Mouse (Mus musculus) MEL (cell line): ENCODE measurements around the gene Itpr1. TPM values are rescaled to one million over a fixed set of nuclear protein-coding genes. Genes with fewer than 3 reads are reported as not detected.
A peak's percentile ranks its signal among the peaks of the same experiment; 100 is the strongest.

Source experiments
- DNase-seq: peaks from one replicate; pipeline ENCODE4 v3.0.0; 2011; ENCODE audit warnings: low read depth, low spot score
- H3K27ac ChIP-seq: 2 replicates; pipeline ENCODE4 v1.5.1; 2012; ENCODE audit warnings: low read depth, mild to moderate bottlenecking, control low read depth, low read length, moderate library complexity; ENCODE audit not compliant: control insufficient read depth
- H3K27me3 ChIP-seq, 2 experiments: fragments of 150-350 bp in 1 of 2; sonication (generic) in 1 of 2; 2 replicates each; pipeline ENCODE4 v1.6.1; 2012; ENCODE audit warnings: low read length in 2 of 2, mild to moderate bottlenecking in 2 of 2, improper control_type of control experiment in 1 of 2, moderate library complexity in 1 of 2; ENCODE audit not compliant: insufficient read depth in 2 of 2, control insufficient read depth in 1 of 2
- H3K36me3 ChIP-seq, 2 experiments: 2 replicates each; pipeline ENCODE4 v1.6.1; 2012 to 2014; ENCODE audit warnings: low read length in 2 of 2, improper control_type of control experiment in 1 of 2, inconsistent platforms in 1 of 2, mild to moderate bottlenecking in 1 of 2; ENCODE audit not compliant: insufficient read depth in 2 of 2, control insufficient read depth in 1 of 2
- H3K4me1 ChIP-seq, 2 experiments: fragments of 150-350 bp in 1 of 2; sonication (generic) in 1 of 2; 2 replicates each; pipeline ENCODE4 v1.6.1; 2012; ENCODE audit warnings: low read length in 2 of 2, improper control_type of control experiment in 1 of 2, mild to moderate bottlenecking in 1 of 2; ENCODE audit not compliant: insufficient read depth in 2 of 2, control insufficient read depth in 1 of 2
- H3K4me3 ChIP-seq, 2 experiments: fragments of 150-350 bp in 1 of 2; sonication (generic) in 1 of 2; 2 replicates each; pipeline ENCODE4 v1.5.1; 2012; ENCODE audit warnings: low read depth in 2 of 2, low read length in 2 of 2, mild to moderate bottlenecking in 2 of 2, moderate library complexity in 2 of 2, control low read depth in 1 of 2, improper control_type of control experiment in 1 of 2; ENCODE audit not compliant: control insufficient read depth in 1 of 2, insufficient read depth in 1 of 2
- H3K79me2 ChIP-seq: 2 replicates; pipeline ENCODE4 v1.6.1; 2012; ENCODE audit warnings: mild to moderate bottlenecking, low read length, moderate library complexity; ENCODE audit not compliant: control insufficient read depth, poor library complexity, insufficient read depth
- H3K9ac ChIP-seq: 2 replicates; pipeline ENCODE4 v1.6.1; 2012; ENCODE audit warnings: low read depth, mild to moderate bottlenecking, control low read depth, low read length, moderate library complexity; ENCODE audit not compliant: control insufficient read depth, poor library complexity, severe bottlenecking
- H3K9me3 ChIP-seq: fragments of 150-350 bp; sonication (generic); replicated peaks from 2 replicates; pipeline ENCODE4 v1.6.1; 2012; ENCODE audit warnings: mild to moderate bottlenecking, low read length, improper control_type of control experiment, moderate library complexity; ENCODE audit not compliant: insufficient read depth
- BHLHE40 ChIP-seq: IDR thresholded peaks from 2 replicates; pipeline ENCODE4 v1.6.1; 2012; ENCODE audit warnings: low read depth, mild to moderate bottlenecking, inconsistent platforms, low read length, improper control_type of control experiment, borderline replicate concordance
- CHD1 ChIP-seq: IDR thresholded peaks from 2 replicates; pipeline ENCODE4 v1.6.1; 2012; ENCODE audit warnings: low read depth, mild to moderate bottlenecking, inconsistent platforms, low read length, improper control_type of control experiment
- CHD2 ChIP-seq: IDR thresholded peaks from 2 replicates; pipeline ENCODE4 v1.6.1; 2011; ENCODE audit warnings: low read length, improper control_type of control experiment
- CTCF ChIP-seq, 3 experiments: IDR thresholded peaks in 2 of 3; conservative IDR thresholded peaks in 1 of 3; 2 replicates each; pipeline ENCODE4 v1.5.1; 2011 to 2012; ENCODE audit warnings: low read length in 3 of 3, low read depth in 2 of 3, mild to moderate bottlenecking in 2 of 3, improper control_type of control experiment in 1 of 3, inconsistent platforms in 1 of 3, mixed read lengths in 1 of 3, moderate library complexity in 1 of 3; ENCODE audit not compliant: control insufficient read depth in 1 of 3, insufficient read depth in 1 of 3, poor library complexity in 1 of 3, severe bottlenecking in 1 of 3
- E2F4 ChIP-seq: IDR thresholded peaks from 2 replicates; pipeline ENCODE4 v1.6.1; 2011; ENCODE audit warnings: low read depth, low read length, improper control_type of control experiment, borderline replicate concordance
- EP300 ChIP-seq, 2 experiments: IDR thresholded peaks; 2 replicates each; pipeline ENCODE4 v1.6.1; 2011; ENCODE audit warnings: improper control_type of control experiment in 2 of 2, low read length in 2 of 2, low read depth in 1 of 2, mild to moderate bottlenecking in 1 of 2
- ETS1 ChIP-seq: IDR thresholded peaks from 2 replicates; pipeline ENCODE4 v1.6.1; 2012; ENCODE audit warnings: low read depth, mild to moderate bottlenecking, inconsistent platforms, low read length, improper control_type of control experiment, moderate library complexity
- GABPA ChIP-seq: IDR thresholded peaks from 2 replicates; pipeline ENCODE4 v1.6.1; 2012; ENCODE audit warnings: low read depth, mild to moderate bottlenecking, inconsistent platforms, low read length, improper control_type of control experiment, moderate library complexity
- GATA1 ChIP-seq: IDR thresholded peaks from 2 replicates; pipeline ENCODE4 v1.6.1; 2011; ENCODE audit warnings: low read depth, low read length, improper control_type of control experiment
- HCFC1 ChIP-seq: IDR thresholded peaks from 2 replicates; pipeline ENCODE4 v1.6.1; 2012; ENCODE audit warnings: low read depth, mild to moderate bottlenecking, inconsistent platforms, low read length, improper control_type of control experiment, moderate library complexity
- JUND ChIP-seq: IDR thresholded peaks from 2 replicates; pipeline ENCODE4 v1.6.1; 2011; ENCODE audit warnings: low read depth, mild to moderate bottlenecking, improper control_type of control experiment, low read length
- KAT2A ChIP-seq: conservative IDR thresholded peaks from 2 replicates; pipeline ENCODE4 v1.6.1; 2012; ENCODE audit warnings: low read depth, low read length, improper control_type of control experiment, inconsistent platforms
- MAFK ChIP-seq: IDR thresholded peaks from 2 replicates; pipeline ENCODE4 v1.6.1; 2011; ENCODE audit warnings: low read depth, mild to moderate bottlenecking, low read length, improper control_type of control experiment, borderline replicate concordance
- MAX ChIP-seq: IDR thresholded peaks from 2 replicates; pipeline ENCODE4 v1.6.1; 2011; ENCODE audit warnings: low read length, improper control_type of control experiment
- MAZ ChIP-seq: IDR thresholded peaks from 2 replicates; pipeline ENCODE4 v1.6.1; 2012; ENCODE audit warnings: low read depth, mild to moderate bottlenecking, inconsistent platforms, low read length, improper control_type of control experiment
- MEF2A ChIP-seq: IDR thresholded peaks from 2 replicates; pipeline ENCODE4 v1.6.1; 2014; ENCODE audit warnings: low read depth, mild to moderate bottlenecking, inconsistent platforms, low read length, improper control_type of control experiment; ENCODE audit not compliant: poor library complexity, insufficient replicate concordance, severe bottlenecking; ENCODE audit errors: extremely low read depth
- MXI1 ChIP-seq: IDR thresholded peaks from 2 replicates; pipeline ENCODE4 v1.6.1; 2011; ENCODE audit warnings: mild to moderate bottlenecking, low read depth, low read length, improper control_type of control experiment
- MYB ChIP-seq: IDR thresholded peaks from 2 replicates; pipeline ENCODE4 v1.6.1; 2011; ENCODE audit warnings: mild to moderate bottlenecking, low read depth, low read length, improper control_type of control experiment
- MYC ChIP-seq: IDR thresholded peaks from 2 replicates; pipeline ENCODE4 v1.6.1; 2011; ENCODE audit warnings: low read depth, mild to moderate bottlenecking, low read length, improper control_type of control experiment, moderate library complexity
- NELFE ChIP-seq: IDR thresholded peaks from 2 replicates; pipeline ENCODE4 v1.6.1; 2011; ENCODE audit warnings: low read depth, low read length, improper control_type of control experiment
- NRF1 ChIP-seq: IDR thresholded peaks from 2 replicates; pipeline ENCODE4 v1.6.1; 2014; ENCODE audit warnings: low read depth, mild to moderate bottlenecking, inconsistent platforms, low read length, improper control_type of control experiment, moderate library complexity; ENCODE audit not compliant: poor library complexity, insufficient read depth, severe bottlenecking
- POLR2A ChIP-seq, 2 experiments: IDR thresholded peaks; 2 replicates each; pipeline ENCODE4 v1.6.1; 2011 to 2012; ENCODE audit warnings: low read length in 2 of 2, mild to moderate bottlenecking in 2 of 2, control low read depth in 1 of 2, improper control_type of control experiment in 1 of 2, low read depth in 1 of 2, moderate library complexity in 1 of 2; ENCODE audit not compliant: control insufficient read depth in 1 of 2, insufficient read depth in 1 of 2, poor library complexity in 1 of 2
- POLR2AphosphoS2 ChIP-seq: IDR thresholded peaks from 2 replicates; pipeline ENCODE4 v1.6.1; 2011; ENCODE audit warnings: low read length, improper control_type of control experiment
- POLR2AphosphoS5 ChIP-seq: IDR thresholded peaks from 2 replicates; pipeline ENCODE4 v1.6.1; 2012; ENCODE audit warnings: low read depth, borderline replicate concordance, mild to moderate bottlenecking, inconsistent platforms, low read length, moderate library complexity, mixed read lengths
- RAD21 ChIP-seq: IDR thresholded peaks from 2 replicates; pipeline ENCODE4 v1.6.1; 2011; ENCODE audit warnings: mild to moderate bottlenecking, low read depth, low read length, improper control_type of control experiment
- RCOR1 ChIP-seq: IDR thresholded peaks from 2 replicates; pipeline ENCODE4 v1.6.1; 2012; ENCODE audit warnings: low read depth, mild to moderate bottlenecking, inconsistent platforms, low read length, improper control_type of control experiment
- SIN3A ChIP-seq: IDR thresholded peaks from 2 replicates; pipeline ENCODE4 v1.6.1; 2012; ENCODE audit warnings: low read length, improper control_type of control experiment, inconsistent platforms
- SMC3 ChIP-seq: IDR thresholded peaks from 2 replicates; pipeline ENCODE4 v1.6.1; 2011; ENCODE audit warnings: low read depth, low read length, improper control_type of control experiment
- TAL1 ChIP-seq: IDR thresholded peaks from 2 replicates; pipeline ENCODE4 v1.6.1; 2012; ENCODE audit warnings: mild to moderate bottlenecking, inconsistent platforms, low read length, moderate library complexity, mixed read lengths
- TBP ChIP-seq: IDR thresholded peaks from 2 replicates; pipeline ENCODE4 v1.8.0; 2011; ENCODE audit warnings: low read depth, low read length, improper control_type of control experiment
- TCF12 ChIP-seq: IDR thresholded peaks from 2 replicates; pipeline ENCODE4 v1.6.1; 2014; ENCODE audit warnings: low read depth, mild to moderate bottlenecking, inconsistent platforms, low read length, improper control_type of control experiment, moderate library complexity
- USF1 ChIP-seq: IDR thresholded peaks from 2 replicates; pipeline ENCODE4 v1.6.1; 2014; ENCODE audit warnings: low read depth, mild to moderate bottlenecking, inconsistent platforms, low read length, improper control_type of control experiment, moderate library complexity
- USF2 ChIP-seq, 2 experiments: IDR thresholded peaks; 2 replicates each; pipeline ENCODE4 v1.6.1; 2011 to 2012; ENCODE audit warnings: improper control_type of control experiment in 2 of 2, low read length in 2 of 2, borderline replicate concordance in 1 of 2, inconsistent platforms in 1 of 2, low read depth in 1 of 2, mild to moderate bottlenecking in 1 of 2; ENCODE audit not compliant: insufficient read depth in 1 of 2
- ZC3H11A ChIP-seq: IDR thresholded peaks from 2 replicates; pipeline ENCODE4 v1.6.1; 2012; ENCODE audit warnings: low read depth, mild to moderate bottlenecking, inconsistent platforms, low read length, improper control_type of control experiment
- ZKSCAN1 ChIP-seq: IDR thresholded peaks from 2 replicates; pipeline ENCODE4 v1.6.1; 2012; ENCODE audit warnings: low read depth, mild to moderate bottlenecking, inconsistent platforms, low read length, improper control_type of control experiment, moderate library complexity
- ZMIZ1 ChIP-seq: IDR thresholded peaks from 2 replicates; pipeline ENCODE4 v1.6.1; 2012; ENCODE audit warnings: low read depth, mild to moderate bottlenecking, inconsistent platforms, low read length, improper control_type of control experiment, moderate library complexity
- ZNF384 ChIP-seq: IDR thresholded peaks from 2 replicates; pipeline ENCODE4 v1.6.1; 2012; ENCODE audit warnings: low read depth, mild to moderate bottlenecking, inconsistent platforms, low read length, improper control_type of control experiment
- polyA plus RNA-seq, 2 experiments: library from polyadenylated mRNA; stranded (reverse) in 1 of 2; unstranded in 1 of 2; fragments of >175 nt in 1 of 2; fragments of >200 nt in 1 of 2; gene quantifications; 2 replicates each; pipeline versions ENCODE4 v1.2.1 to v1.2.4; 2012; ENCODE audit warnings: low replicate concordance in 2 of 2, low read depth in 1 of 2; ENCODE audit not compliant: insufficient read length in 2 of 2, insufficient read depth in 1 of 2, missing spikeins in 1 of 2
- total RNA-seq: library from RNA; depleted of rRNA; stranded (reverse); fragments of 300-350 nt; gene quantifications from 2 replicates; pipeline ENCODE4 v1.2.3, GENCODE M21; 2012; rRNA removed

The Itpr1 gene
- total RNA-seq (12.2 and 15.6 TPM in 2 replicates), polyA plus RNA-seq (10 to 100 TPM in 1 of 2 experiments, not detected in 1; 19.0 TPM)

DNA sequence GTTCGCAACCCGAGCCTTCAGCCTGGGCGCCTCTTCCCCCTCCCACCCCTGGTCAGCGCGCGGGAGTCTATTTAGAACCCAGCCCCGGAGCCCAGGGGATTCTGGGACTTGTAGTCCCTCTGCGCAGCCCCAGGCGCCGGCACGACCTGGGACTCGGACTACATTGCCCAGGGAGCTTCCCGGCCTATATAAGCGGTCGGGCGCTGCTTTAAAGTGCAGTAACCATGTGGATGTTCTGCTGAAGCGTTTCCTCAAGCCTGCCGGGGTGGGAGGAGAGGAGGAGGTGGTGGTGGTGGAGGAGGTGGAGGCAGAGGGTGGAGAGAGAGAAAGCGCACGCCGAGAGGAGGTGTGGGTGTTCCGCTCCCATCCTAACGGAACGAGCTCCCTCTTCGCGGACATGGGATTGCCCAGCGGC, at the start of gene Itpr1:
Gene Itpr1 (plus strand): TSS at position 216 of the 415 bp plus-strand sequence.
- peak within 1 kb of the TSS; percentile 60 for H3K27ac ChIP-seq
- peaks cover 13% of the 10 kb centered on the region; the same call in 1 of the 2 replicates for H3K79me2 ChIP-seq
- no peaks in the 10 kb centered on the region for H3K9me3 ChIP-seq
- peaks cover 0 to 16% of the 10 kb centered on the region in 2 experiments; a peak in 2 of 4 replicates for H3K36me3 ChIP-seq
- no peaks in the 10 kb centered on the region for H3K27me3 ChIP-seq
- peak within 1 kb of the TSS; percentile 84 for H3K9ac ChIP-seq
- peak; percentile 99 for DNase-seq
- H3K4me3 ChIP-seq = peak within 1 kb of the TSS; percentile 67 to 89
- peaks cover 0 to 8% of the 10 kb centered on the region in 2 experiments; a peak in 2 of 4 replicates for H3K4me1 ChIP-seq
- TF ChIP-seq NELFE (peak; percentile 99), ZNF384 (no peak), POLR2A (IDR thresholded peaks at IDR 0.05; ENCODE audit: control insufficient read depth in 1 of 2, insufficient read depth in 1 of 2, low read depth in 1 of 2, low read length in 2 of 2, poor library complexity in 1 of 2) (peak; percentile 93 to 100), SIN3A (peak; percentile 94), GABPA (no peak), ETS1 (peak; percentile 69; the same call in 1 of the 2 replicates), SMC3 (no peak), EP300 (IDR thresholded peaks at IDR 0.05; ENCODE audit: low read depth in 1 of 2, low read length in 2 of 2) (no peak), KAT2A (peak; percentile 92), USF2 (IDR thresholded peaks at IDR 0.05; ENCODE audit: borderline replicate concordance in 1 of 2, insufficient read depth in 1 of 2, low read depth in 1 of 2, low read length in 2 of 2) (no peak), ZKSCAN1 (no peak), USF1 (peak; percentile 54; the same call in 1 of the 2 replicates), E2F4 (peak; percentile 83; the same call in 1 of the 2 replicates), CTCF (IDR thresholded peaks at IDR 0.05 in 2 of 3, conservative IDR thresholded peaks at IDR 0.05 in 1 of 3; ENCODE audit: control insufficient read depth in 1 of 3, insufficient read depth in 1 of 3, low read depth in 2 of 3, low read length in 3 of 3, poor library complexity in 1 of 3, severe bottlenecking in 1 of 3) (no peak), MAZ (peak; percentile 98), NRF1 (peak; percentile 65), CHD1 (no peak), RCOR1 (no peak), POLR2AphosphoS2 (peak; percentile 99), MYB (no peak), TCF12 (peak; percentile 90), BHLHE40 (no peak), JUND (no peak), RAD21 (no peak), TAL1 (no peak), MAFK (no peak), MXI1 (peak; percentile 99), ZMIZ1 (peak; percentile 98), GATA1 (no peak), HCFC1 (peak; percentile 99), MEF2A (0 out of 2 replicates have a peak, but pooled peaks have one; percentile 51), POLR2AphosphoS5 (peak; percentile 96; the same call in 1 of the 2 replicates), TBP (peak; percentile 99), ZC3H11A (no peak), MAX (peak; percentile 94), MYC (peak; percentile 95), CHD2 (no peak)
